Mouse (Mus musculus): ENCODE results near the gene Cggbp1. TPM values are rescaled to one million over a fixed set of nuclear protein-coding genes. Genes with fewer than 3 reads are reported as not detected.

The Cggbp1 gene
- polyA plus RNA-seq, 1 experiment: 39.3 TPM

DNA sequence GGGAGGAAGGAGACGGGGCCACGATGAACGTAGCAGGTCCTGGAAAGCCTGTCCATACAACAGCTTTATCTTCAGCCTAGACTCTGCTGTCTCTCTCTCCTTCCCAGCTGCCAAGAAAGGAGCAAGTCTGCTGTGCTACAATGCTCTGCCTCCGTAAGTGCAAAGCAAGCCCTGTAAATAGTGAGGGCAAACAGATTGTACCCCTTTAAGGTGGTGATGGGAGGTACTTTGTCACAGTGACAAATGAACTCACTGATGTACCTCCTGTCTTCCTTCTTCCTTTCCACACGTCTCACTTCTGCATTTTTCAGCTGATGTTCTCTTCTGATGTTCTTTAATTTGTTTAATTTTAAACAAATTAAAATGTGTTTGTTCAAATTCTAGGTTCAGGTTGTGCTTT, 32.1 kb downstream of the Cggbp1 start:
- WGBS: 79% methylated on average over 5 of the region's 5 CpGs

DNA sequence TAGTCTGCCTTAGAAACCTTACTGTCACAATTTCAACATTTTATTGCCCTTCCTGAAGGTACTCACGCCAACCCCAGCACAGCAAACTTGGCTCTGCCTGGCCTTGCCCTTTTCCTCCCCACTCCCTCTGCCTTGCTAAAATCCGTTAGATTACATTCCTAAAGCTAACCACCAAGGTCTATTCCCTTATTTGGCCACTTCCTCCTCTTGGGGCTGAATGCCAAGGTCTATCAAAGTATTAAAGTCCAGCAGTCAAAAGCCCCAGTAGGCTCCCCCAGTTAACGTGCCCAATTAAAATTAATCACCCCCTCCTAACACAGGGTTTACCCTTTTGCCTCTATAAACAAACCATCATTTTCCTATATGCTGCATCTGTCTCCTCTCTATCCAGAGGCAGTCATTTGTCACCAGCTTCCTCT, 32.6 kb downstream of the Cggbp1 start:
- no peak for DNase-seq
- WGBS: 21% methylated on average over 3 of the region's 3 CpGs
- Histone ChIP-seq H3K4me3 (replicated peaks; ENCODE audit: insufficient read depth, low read depth, low read length) (no peak overlapping the region), H3K27me3 (ENCODE audit: control insufficient read depth, insufficient read depth, low read length) (no peaks in the 10 kb centered on the region), H3K4me1 (ENCODE audit: control insufficient read depth, insufficient read depth, low read length) (no peaks in the 10 kb centered on the region), H3K27ac (ENCODE audit: insufficient read depth, low read length) (no peak overlapping the region)
- TF ChIP-seq POLR2A (IDR thresholded peaks at IDR 0.05; ENCODE audit: borderline replicate concordance, insufficient read depth, low read length) (no peak), CTCF (IDR thresholded peaks at IDR 0.05; ENCODE audit: borderline replicate concordance, insufficient read depth, low read depth, low read length) (no peak)

More for the DNA sequence above, 32.1 kb downstream of the Cggbp1 start:
- Histone ChIP-seq H3K4me1 (ENCODE audit: control insufficient read depth, insufficient read depth, low read length) (no peaks in the 10 kb centered on the region), H3K27me3 (ENCODE audit: control insufficient read depth, insufficient read depth, low read length) (no peaks in the 10 kb centered on the region), H3K27ac (ENCODE audit: insufficient read depth, low read length) (no peak overlapping the region), H3K4me3 (replicated peaks; ENCODE audit: insufficient read depth, low read depth, low read length) (no peak overlapping the region)
- no peak for DNase-seq
- no peak for TF ChIP-seq CTCF (IDR thresholded peaks at IDR 0.05; ENCODE audit: borderline replicate concordance, insufficient read depth, low read depth, low read length)
- no peak for TF ChIP-seq POLR2A (IDR thresholded peaks at IDR 0.05; ENCODE audit: borderline replicate concordance, insufficient read depth, low read length)

DNA sequence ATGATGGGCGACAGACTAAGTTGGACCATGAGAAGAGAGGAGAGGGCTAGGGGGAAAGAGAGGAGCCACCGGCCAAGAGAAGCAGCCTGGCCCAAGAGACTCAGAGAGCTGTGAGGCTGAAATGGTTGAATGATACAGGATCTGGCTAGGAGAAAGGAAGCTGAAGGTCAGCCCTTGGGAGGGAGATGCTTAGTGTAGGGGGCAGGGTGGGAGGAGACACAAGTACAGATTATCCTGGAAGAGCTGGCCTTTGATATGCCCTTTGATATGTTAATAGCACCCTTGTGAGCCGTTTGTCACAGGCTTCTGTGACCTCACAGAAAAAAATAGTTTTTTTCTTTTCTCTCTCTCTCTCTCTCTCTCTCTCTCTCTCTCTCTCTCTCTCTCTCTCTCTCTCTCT, 33.3 kb downstream of the Cggbp1 start:
- no peak for DNase-seq
- WGBS: 35% methylated on average over 3 of the region's 3 CpGs
- no peak overlapping the region for H3K27ac ChIP-seq (ENCODE audit: insufficient read depth, low read length)
- H3K4me3 ChIP-seq (replicated peaks; ENCODE audit: insufficient read depth, low read depth, low read length): no peak overlapping the region
- H3K27me3 ChIP-seq (ENCODE audit: control insufficient read depth, insufficient read depth, low read length): no peaks in the 10 kb centered on the region
- TF ChIP-seq POLR2A (IDR thresholded peaks at IDR 0.05; ENCODE audit: borderline replicate concordance, insufficient read depth, low read length) (no peak), CTCF (IDR thresholded peaks at IDR 0.05; ENCODE audit: borderline replicate concordance, insufficient read depth, low read depth, low read length) (no peak)
- no peaks in the 10 kb centered on the region for H3K4me1 ChIP-seq (ENCODE audit: control insufficient read depth, insufficient read depth, low read length)

DNA sequence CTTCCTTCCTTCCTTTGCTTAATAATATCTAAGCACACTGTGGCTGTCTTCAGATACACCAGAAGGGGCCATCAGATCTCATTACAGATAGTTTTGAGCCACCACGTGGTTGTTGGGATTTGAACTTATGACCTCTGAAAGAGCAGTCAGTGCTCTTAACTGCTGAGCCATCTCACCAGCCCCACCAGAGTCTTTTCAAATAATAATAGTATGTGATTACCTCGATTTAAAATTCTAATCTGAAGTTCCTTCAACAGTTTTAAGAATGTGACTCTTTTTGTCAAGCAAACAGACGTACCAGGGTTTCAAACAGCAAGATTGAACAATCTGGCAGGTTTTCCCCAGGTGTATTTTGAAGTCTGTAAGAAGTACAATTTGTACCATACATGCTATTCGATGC, 33.8 kb downstream of the Cggbp1 start:
- DNase-seq: no peak
- TF ChIP-seq CTCF (IDR thresholded peaks at IDR 0.05; ENCODE audit: borderline replicate concordance, insufficient read depth, low read depth, low read length) (no peak), POLR2A (IDR thresholded peaks at IDR 0.05; ENCODE audit: borderline replicate concordance, insufficient read depth, low read length) (no peak)
- Histone ChIP-seq H3K4me3 (replicated peaks; ENCODE audit: insufficient read depth, low read depth, low read length) (no peak overlapping the region), H3K4me1 (ENCODE audit: control insufficient read depth, insufficient read depth, low read length) (no peaks in the 10 kb centered on the region), H3K27me3 (ENCODE audit: control insufficient read depth, insufficient read depth, low read length) (no peaks in the 10 kb centered on the region), H3K27ac (ENCODE audit: insufficient read depth, low read length) (no peak overlapping the region)
- WGBS: 54% methylated on average over 4 of the region's 4 CpGs

DNA sequence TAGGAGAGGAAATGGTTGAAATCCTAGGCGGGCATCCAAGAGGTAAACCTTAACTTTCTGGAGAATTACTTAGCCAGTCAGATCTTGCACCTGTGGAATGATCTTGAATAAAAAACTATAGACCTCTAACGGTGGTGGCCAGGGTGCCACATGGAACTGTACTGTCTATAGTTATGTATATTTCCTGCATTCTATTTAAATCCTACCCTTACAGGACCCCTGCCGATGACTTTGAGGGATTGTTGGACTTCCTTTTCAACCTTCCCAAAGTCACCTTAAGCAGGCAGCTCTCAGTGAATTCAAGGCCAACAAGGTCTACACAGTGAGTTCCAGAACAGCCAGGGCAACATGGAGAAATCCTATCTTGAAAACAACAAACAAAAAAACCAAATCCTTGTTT, 37.7 kb downstream of the Cggbp1 start:
- no peak for DNase-seq
- Histone ChIP-seq H3K4me3 (replicated peaks; ENCODE audit: insufficient read depth, low read depth, low read length) (no peak overlapping the region), H3K27ac (ENCODE audit: insufficient read depth, low read length) (no peak overlapping the region), H3K27me3 (ENCODE audit: control insufficient read depth, insufficient read depth, low read length) (no peaks in the 10 kb centered on the region), H3K4me1 (ENCODE audit: control insufficient read depth, insufficient read depth, low read length) (no peaks in the 10 kb centered on the region)
- no peak for TF ChIP-seq CTCF (IDR thresholded peaks at IDR 0.05; ENCODE audit: borderline replicate concordance, insufficient read depth, low read depth, low read length)
- no peak for TF ChIP-seq POLR2A (IDR thresholded peaks at IDR 0.05; ENCODE audit: borderline replicate concordance, insufficient read depth, low read length)
- WGBS: 95% methylated on average over 3 of the region's 3 CpGs

DNA sequence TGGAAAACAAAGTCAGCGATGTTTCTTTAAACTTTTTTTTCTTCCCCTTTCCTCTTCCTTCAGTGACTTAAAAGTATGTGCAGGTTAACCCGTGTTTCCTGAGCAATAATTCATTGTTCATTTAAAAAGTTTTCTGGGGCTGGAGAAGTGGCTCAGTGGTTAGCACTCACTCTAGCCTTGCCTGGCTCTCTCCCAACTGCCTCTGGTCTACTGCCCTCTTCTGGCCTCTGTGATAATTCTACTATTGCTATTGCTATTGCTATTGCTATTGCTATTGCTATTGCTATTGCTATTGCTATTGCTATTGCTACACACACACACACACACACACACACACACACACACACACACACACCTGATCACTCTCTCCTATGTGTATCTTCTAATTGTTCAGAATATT, 47.3 kb downstream of the Cggbp1 start:
- TF ChIP-seq CTCF (IDR thresholded peaks at IDR 0.05; ENCODE audit: borderline replicate concordance, insufficient read depth, low read depth, low read length) (no peak), POLR2A (IDR thresholded peaks at IDR 0.05; ENCODE audit: borderline replicate concordance, insufficient read depth, low read length) (no peak)
- Histone ChIP-seq H3K27me3 (ENCODE audit: control insufficient read depth, insufficient read depth, low read length) (no peaks in the 10 kb centered on the region), H3K4me3 (replicated peaks; ENCODE audit: insufficient read depth, low read depth, low read length) (no peak overlapping the region), H3K4me1 (ENCODE audit: control insufficient read depth, insufficient read depth, low read length) (no peaks in the 10 kb centered on the region), H3K27ac (ENCODE audit: insufficient read depth, low read length) (no peak overlapping the region)
- WGBS: 84% methylated on average over 2 of the region's 2 CpGs
- no peak for DNase-seq

DNA sequence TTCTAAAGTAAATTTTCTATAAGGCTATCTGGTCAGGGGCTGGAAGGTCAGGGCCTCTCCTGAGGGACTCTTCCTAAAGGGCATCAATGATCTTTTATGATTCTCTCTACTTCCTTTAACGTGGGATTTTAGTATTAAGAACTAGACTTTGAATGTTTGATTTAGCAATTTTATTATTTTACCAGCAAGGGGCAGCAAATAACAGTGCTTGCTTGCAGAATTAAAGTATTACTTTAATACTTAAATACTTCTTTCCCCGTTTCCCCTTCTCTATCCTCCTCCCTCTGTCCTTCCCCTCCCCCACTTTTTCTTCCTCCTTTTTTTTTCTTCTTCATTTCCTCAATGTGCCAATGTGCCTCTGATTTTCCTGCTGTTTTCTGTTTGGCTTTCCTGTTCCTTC, 51.5 kb downstream of the Cggbp1 start:
- H3K27ac ChIP-seq (ENCODE audit: insufficient read depth, low read length): no peak overlapping the region
- no peak overlapping the region for H3K4me3 ChIP-seq (replicated peaks; ENCODE audit: insufficient read depth, low read depth, low read length)
- H3K27me3 ChIP-seq (ENCODE audit: control insufficient read depth, insufficient read depth, low read length): no peaks in the 10 kb centered on the region
- no peaks in the 10 kb centered on the region for H3K4me1 ChIP-seq (ENCODE audit: control insufficient read depth, insufficient read depth, low read length)
- no peak for DNase-seq
- 31% methylated on average over 2 of the region's 2 CpGs for WGBS
- TF ChIP-seq POLR2A (IDR thresholded peaks at IDR 0.05; ENCODE audit: borderline replicate concordance, insufficient read depth, low read length) (no peak), CTCF (IDR thresholded peaks at IDR 0.05; ENCODE audit: borderline replicate concordance, insufficient read depth, low read depth, low read length) (no peak)

DNA sequence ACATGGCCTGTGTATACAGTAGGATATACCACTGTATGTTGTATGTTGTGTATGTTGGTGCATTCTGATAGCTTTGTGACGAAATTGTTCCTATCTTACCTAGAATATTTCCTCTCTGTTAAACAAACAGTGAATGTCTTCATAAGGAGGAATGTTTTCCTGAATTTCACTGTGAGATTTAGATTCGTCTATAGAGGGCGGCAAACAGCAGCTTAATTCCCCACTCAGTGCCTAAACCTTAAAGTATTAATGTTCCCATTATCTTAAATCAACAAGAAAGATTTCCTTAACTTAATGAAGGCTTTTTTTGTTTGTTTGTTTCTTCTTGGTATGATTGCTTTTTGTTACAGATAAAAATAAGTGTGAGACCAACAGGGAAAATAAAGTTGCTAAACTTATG, 55.3 kb downstream of the Cggbp1 start:
- no peaks in the 10 kb centered on the region for H3K27me3 ChIP-seq (ENCODE audit: control insufficient read depth, insufficient read depth, low read length)
- no peak for DNase-seq
- 40% methylated on average over 3 of the region's 3 CpGs for WGBS
- TF ChIP-seq POLR2A (IDR thresholded peaks at IDR 0.05; ENCODE audit: borderline replicate concordance, insufficient read depth, low read length) (no peak), CTCF (IDR thresholded peaks at IDR 0.05; ENCODE audit: borderline replicate concordance, insufficient read depth, low read depth, low read length) (no peak)
- no peak overlapping the region for H3K4me3 ChIP-seq (replicated peaks; ENCODE audit: insufficient read depth, low read depth, low read length)
- no peak overlapping the region for H3K27ac ChIP-seq (ENCODE audit: insufficient read depth, low read length)
- H3K4me1 ChIP-seq (ENCODE audit: control insufficient read depth, insufficient read depth, low read length): no peaks in the 10 kb centered on the region
